Mouse (Mus musculus): ENCODE measurements around the gene Nek11. TPM values are rescaled to one million over a fixed set of nuclear protein-coding genes. Genes with fewer than 3 reads are reported as not detected.
A peak's percentile ranks its signal among the peaks of the same experiment; 100 is the strongest.

Gene Nek11
- total and polyA plus RNA-seq, 2 experiments from 2014 or later = 1.4 to 3.6 TPM

DNA sequence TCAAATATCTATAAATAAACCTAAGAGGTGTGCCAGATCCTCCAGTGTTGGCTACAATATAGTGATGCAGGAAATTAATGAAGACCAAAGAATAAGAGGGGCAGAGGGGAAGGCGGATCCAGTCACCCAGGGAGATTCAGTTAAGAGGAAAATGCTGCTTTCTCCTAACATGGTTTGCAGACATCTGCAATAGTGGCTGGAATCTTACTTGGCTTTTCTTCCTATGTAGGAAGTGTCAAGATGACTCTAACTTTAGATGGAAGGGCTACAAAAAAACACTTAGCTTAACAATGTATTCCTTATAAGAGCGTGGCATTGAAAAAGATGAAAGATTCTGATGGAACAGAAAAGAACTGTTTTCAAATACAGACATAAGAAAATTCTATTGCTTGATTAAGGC, 89.3 kb downstream of the Nek11 start:
- H3K4me2 ChIP-seq (ENCODE audit: low read depth, low read length, poor library complexity, severe bottlenecking) = no peak overlapping the region
- DNase-seq (ENCODE audit: low spot score) = no peak

DNA sequence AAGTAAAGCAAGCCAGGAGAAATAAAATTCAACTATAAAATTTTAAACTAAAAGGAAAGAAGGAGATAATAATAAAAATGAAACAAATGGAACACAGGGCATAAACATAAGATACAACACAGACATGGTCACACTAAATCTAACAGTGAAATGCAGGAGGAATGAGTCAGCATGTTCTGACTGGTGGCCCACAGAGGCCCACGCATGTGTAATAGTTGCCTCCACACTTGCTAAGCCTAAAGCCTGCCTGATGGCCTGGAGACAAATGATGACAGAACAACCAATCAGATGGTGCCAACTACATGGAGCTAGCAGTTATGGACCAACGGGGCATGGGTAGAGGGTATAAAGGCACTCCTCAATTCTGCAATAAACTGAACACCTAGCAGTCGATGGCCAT, 93.1 kb downstream of the Nek11 start:
- DNase-seq (ENCODE audit: low spot score) (no peak), ATAC-seq (ENCODE audit: low FRiP score) (no peak)
- Histone ChIP-seq H3K4me2 (ENCODE audit: low read depth, low read length, poor library complexity, severe bottlenecking) (no peak overlapping the region), H3K36me3 (ENCODE audit: insufficient read depth, low read length) (no peaks in the 10 kb centered on the region), H3K9me3 (ENCODE audit: low read length) (no peaks in the 10 kb centered on the region), H3K9ac (replicated peaks; ENCODE audit: low read length, poor library complexity, severe bottlenecking) (no peak overlapping the region), H3K4me1 (ENCODE audit: insufficient read depth, low read length) (no peaks in the 10 kb centered on the region), H3K27ac (ENCODE audit: low read depth, low read length) (no peak overlapping the region), H3K27me3 (ENCODE audit: insufficient read depth, low read length) (no peaks in the 10 kb centered on the region), H3K4me3 (ENCODE audit: low read depth, low read length) (no peak overlapping the region)
- TF ChIP-seq CTCF (IDR thresholded peaks at IDR 0.05) = no peak
- WGBS = 89% methylated on average over 3 of the region's 3 CpGs

More for the DNA sequence above, 89.3 kb downstream of the Nek11 start:
- ATAC-seq (ENCODE audit: low FRiP score) = no peak
- WGBS = 74% methylated on average over 2 of the region's 2 CpGs
- no peak for TF ChIP-seq CTCF (IDR thresholded peaks at IDR 0.05)
- H3K36me3 ChIP-seq (ENCODE audit: insufficient read depth, low read length) = no peaks in the 10 kb centered on the region
- H3K27ac ChIP-seq (ENCODE audit: low read depth, low read length) = no peak overlapping the region
- H3K9ac ChIP-seq (replicated peaks; ENCODE audit: low read length, poor library complexity, severe bottlenecking) = no peak overlapping the region
- no peak overlapping the region for H3K4me3 ChIP-seq (ENCODE audit: low read depth, low read length)
- H3K27me3 ChIP-seq (ENCODE audit: insufficient read depth, low read length) = no peaks in the 10 kb centered on the region
- no peaks in the 10 kb centered on the region for H3K9me3 ChIP-seq (ENCODE audit: low read length)
- no peaks in the 10 kb centered on the region for H3K4me1 ChIP-seq (ENCODE audit: insufficient read depth, low read length)

DNA sequence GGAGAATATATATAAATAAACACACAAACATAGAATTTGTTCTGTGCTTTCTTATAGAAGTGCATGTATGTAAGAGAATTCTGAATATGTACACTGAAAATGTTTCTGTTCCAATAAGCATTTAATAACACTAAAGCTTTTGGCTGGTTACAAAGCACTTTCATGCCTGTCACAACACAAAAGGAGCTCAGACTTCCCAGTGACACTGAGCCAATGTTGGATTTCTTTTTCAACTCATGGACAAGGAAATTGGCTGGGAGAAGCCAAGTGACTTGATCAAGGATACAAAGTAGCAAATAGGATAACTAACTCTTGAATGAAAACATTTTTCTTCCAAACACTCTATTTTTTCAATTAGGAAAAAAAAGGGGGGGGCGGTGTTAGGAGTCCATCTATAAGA, 93.9 kb downstream of the Nek11 start:
- no peaks in the 10 kb centered on the region for H3K27me3 ChIP-seq (ENCODE audit: insufficient read depth, low read length)
- H3K36me3 ChIP-seq (ENCODE audit: insufficient read depth, low read length) = no peaks in the 10 kb centered on the region
- no peak overlapping the region for H3K4me2 ChIP-seq (ENCODE audit: low read depth, low read length, poor library complexity, severe bottlenecking)
- peak; percentile 46 for DNase-seq (ENCODE audit: low spot score)
- no peaks in the 10 kb centered on the region for H3K4me1 ChIP-seq (ENCODE audit: insufficient read depth, low read length)
- no peak overlapping the region for H3K27ac ChIP-seq (ENCODE audit: low read depth, low read length)
- no peak for ATAC-seq (ENCODE audit: low FRiP score)
- H3K9me3 ChIP-seq (ENCODE audit: low read length) = no peaks in the 10 kb centered on the region
- WGBS = 62% methylated on average over 1 of the region's 1 CpGs
- TF ChIP-seq CTCF (IDR thresholded peaks at IDR 0.05) = no peak
- H3K4me3 ChIP-seq (ENCODE audit: low read depth, low read length) = no peak overlapping the region
- H3K9ac ChIP-seq (replicated peaks; ENCODE audit: low read length, poor library complexity, severe bottlenecking) = no peak overlapping the region

DNA sequence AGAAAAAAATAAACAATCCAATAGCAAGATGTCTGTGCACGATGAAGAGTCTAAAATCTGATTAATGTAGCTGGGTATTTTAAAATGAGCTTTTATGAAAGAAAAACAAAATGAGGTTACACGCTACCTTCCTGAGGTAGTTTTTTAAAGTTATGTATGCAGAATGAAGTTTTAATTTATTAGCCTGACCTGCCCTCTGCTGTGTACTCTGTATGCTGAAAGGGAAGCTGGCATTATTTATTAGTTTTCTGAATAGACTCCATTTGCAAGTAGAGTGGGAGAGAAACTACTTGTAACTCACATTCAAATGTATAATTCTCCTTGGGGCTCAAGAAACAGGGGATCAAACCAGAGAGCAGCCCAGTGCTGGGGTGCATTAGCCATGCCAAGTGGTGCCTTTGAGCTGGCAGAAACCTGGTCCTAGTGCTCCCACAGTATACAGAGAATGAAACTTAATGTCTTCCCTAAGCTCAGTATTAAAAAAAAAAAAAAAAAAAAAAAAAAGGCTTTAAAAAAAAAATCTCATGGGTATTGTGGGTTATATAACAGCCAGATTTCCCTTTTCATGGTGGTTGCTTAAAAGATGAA, 94.5 kb downstream of the Nek11 start:
- Histone ChIP-seq H3K4me2 (ENCODE audit: low read depth, low read length, poor library complexity, severe bottlenecking) (no peak overlapping the region), H3K9me3 (ENCODE audit: low read length) (no peaks in the 10 kb centered on the region), H3K4me3 (ENCODE audit: low read depth, low read length) (no peak overlapping the region), H3K4me1 (ENCODE audit: insufficient read depth, low read length) (no peaks in the 10 kb centered on the region), H3K9ac (replicated peaks; ENCODE audit: low read length, poor library complexity, severe bottlenecking) (no peak overlapping the region), H3K27ac (ENCODE audit: low read depth, low read length) (no peak overlapping the region), H3K27me3 (ENCODE audit: insufficient read depth, low read length) (no peaks in the 10 kb centered on the region), H3K36me3 (ENCODE audit: insufficient read depth, low read length) (no peaks in the 10 kb centered on the region)
- 62% methylated on average over 2 of the region's 2 CpGs for WGBS
- ATAC-seq (ENCODE audit: low FRiP score) (no peak), DNase-seq (ENCODE audit: low spot score) (no peak)
- TF ChIP-seq CTCF (IDR thresholded peaks at IDR 0.05) = peak; percentile 52

DNA sequence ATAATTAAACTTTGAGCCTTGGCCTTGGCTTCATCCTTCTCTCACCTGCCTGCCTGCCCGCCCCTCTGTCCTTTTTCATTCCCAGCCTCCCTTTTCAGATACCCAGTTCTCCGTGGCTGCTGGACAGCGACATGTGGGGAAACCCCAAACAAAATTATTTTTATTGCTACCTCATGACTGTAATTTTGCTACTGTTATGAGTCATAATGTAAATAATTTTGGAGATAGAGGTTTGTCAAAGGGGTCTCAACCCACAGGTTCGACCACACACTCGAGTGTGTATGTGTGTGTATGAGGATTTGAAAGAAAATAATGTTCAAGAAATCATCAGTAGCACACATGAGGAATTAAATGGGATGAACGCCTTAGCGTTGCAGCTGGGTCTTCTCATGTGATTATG, 110.7 kb downstream of the Nek11 start:
- no peaks in the 10 kb centered on the region for H3K27me3 ChIP-seq (ENCODE audit: insufficient read depth, low read length)
- H3K9me3 ChIP-seq (ENCODE audit: low read length) = no peaks in the 10 kb centered on the region
- no peak overlapping the region for H3K9ac ChIP-seq (replicated peaks; ENCODE audit: low read length, poor library complexity, severe bottlenecking)
- H3K27ac ChIP-seq (ENCODE audit: low read depth, low read length) = no peak overlapping the region
- H3K4me1 ChIP-seq (ENCODE audit: insufficient read depth, low read length) = no peaks in the 10 kb centered on the region; the same call in 1 of the 2 replicates
- TF ChIP-seq CTCF (IDR thresholded peaks at IDR 0.05) = no peak
- WGBS = 43% methylated on average over 7 of the region's 7 CpGs
- no peak overlapping the region for H3K4me2 ChIP-seq (ENCODE audit: low read depth, low read length, poor library complexity, severe bottlenecking)
- ATAC-seq (ENCODE audit: low FRiP score) (no peak), DNase-seq (ENCODE audit: low spot score) (no peak)
- H3K36me3 ChIP-seq (ENCODE audit: insufficient read depth, low read length) = no peaks in the 10 kb centered on the region
- no peak overlapping the region for H3K4me3 ChIP-seq (ENCODE audit: low read depth, low read length)

DNA sequence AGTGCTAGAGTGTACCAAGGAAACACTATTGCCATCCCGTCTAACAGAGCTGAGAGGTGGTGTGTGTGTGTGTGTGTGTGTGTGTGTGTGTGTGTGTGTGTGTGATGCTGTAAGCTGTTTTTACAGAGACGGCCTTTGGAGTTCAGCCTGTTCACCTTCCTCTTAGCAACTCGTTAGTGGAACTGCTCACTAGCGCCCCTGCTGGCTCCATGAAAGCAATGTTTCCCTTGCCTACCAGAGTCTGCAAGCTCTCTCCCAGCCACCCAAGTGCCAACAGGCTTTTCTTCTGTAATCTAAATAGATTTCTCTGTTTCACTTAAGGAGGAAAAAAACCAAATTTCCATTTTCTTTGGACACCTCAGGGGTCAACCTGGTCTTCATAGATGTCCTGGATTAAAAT, 112.6 kb downstream of the Nek11 start:
- WGBS = 21% methylated on average over 4 of the region's 4 CpGs
- no peak for ATAC-seq (ENCODE audit: low FRiP score)
- H3K4me2 ChIP-seq (ENCODE audit: low read depth, low read length, poor library complexity, severe bottlenecking) = no peak overlapping the region

More for the DNA sequence above, 112.6 kb downstream of the Nek11 start:
- no peaks in the 10 kb centered on the region for H3K36me3 ChIP-seq (ENCODE audit: insufficient read depth, low read length)
- H3K4me3 ChIP-seq (ENCODE audit: low read depth, low read length) = no peak overlapping the region
- H3K4me1 ChIP-seq (ENCODE audit: insufficient read depth, low read length) = no peaks in the 10 kb centered on the region; the same call in 1 of the 2 replicates
- no peak overlapping the region for H3K27ac ChIP-seq (ENCODE audit: low read depth, low read length)
- no peaks in the 10 kb centered on the region for H3K27me3 ChIP-seq (ENCODE audit: insufficient read depth, low read length)
- peak; percentile 79 for DNase-seq (ENCODE audit: low spot score)
- TF ChIP-seq CTCF (IDR thresholded peaks at IDR 0.05) = peak; percentile 71
- no peaks in the 10 kb centered on the region for H3K9me3 ChIP-seq (ENCODE audit: low read length)
- no peak overlapping the region for H3K9ac ChIP-seq (replicated peaks; ENCODE audit: low read length, poor library complexity, severe bottlenecking)
